Mouse (Mus musculus): ENCODE data around the gene Actrt2. TPM values are rescaled to one million over a fixed set of nuclear protein-coding genes. Genes with fewer than 3 reads are reported as not detected.

Gene Actrt2
- polyA plus RNA-seq, 1 experiment from 2014 or later: not detected

DNA sequence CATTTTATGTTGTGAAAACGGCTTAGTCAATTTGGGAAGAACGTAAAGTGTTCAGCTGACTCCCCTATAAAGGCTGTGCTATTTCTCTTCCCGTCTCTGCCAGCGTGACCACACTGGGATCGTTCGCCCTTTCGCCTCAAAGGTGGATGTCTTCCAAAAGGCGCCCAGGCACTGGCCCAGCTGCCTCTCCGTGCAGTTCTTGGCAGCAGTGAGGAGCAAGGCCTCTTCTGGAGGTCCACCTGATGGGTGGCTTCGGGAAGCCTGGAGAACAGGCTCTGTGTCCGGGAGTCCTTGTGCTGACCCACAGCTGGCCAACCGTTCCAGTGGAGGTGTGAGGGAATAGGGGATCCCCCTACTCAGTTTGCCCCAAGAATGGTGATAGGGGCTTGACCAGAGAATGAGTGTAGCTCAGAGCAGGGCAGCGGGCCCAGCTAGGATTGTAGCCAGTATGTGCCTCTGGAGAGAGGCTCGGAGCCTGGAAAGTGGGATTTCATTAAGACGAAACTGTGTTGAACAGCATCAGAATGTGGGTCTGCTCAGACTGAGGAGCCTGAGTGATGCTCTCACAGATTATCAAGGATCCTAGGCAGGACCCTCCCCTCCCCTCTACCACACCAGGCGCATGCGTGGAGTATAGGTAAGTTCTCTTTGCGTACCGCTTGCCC lies 18.5 kb downstream of the Actrt2 start:
- Histone ChIP-seq H3K4me3 (no peak overlapping the region), H3K27ac (replicated peaks) (no peak overlapping the region), H3K4me1 (replicated peaks) (0 out of 2 replicates have a peak, but pooled peaks cover 5% of the 10 kb centered on the region), H3K9me3 (no peaks in the 10 kb centered on the region), H3K27me3 (peaks cover 34% of the 10 kb centered on the region), H3K36me3 (no peaks in the 10 kb centered on the region), H3K9ac (no peak overlapping the region), H3K4me2 (no peak overlapping the region)
- WGBS: 79% methylated on average over 19 of the region's 19 CpGs
- no peak for ATAC-seq (ENCODE audit: low FRiP score, low read depth)

GRCm38 (mm10) chr4:154642496-154642895 lies 25.2 kb downstream of the Actrt2 start:
- H3K36me3 ChIP-seq: no peaks in the 10 kb centered on the region
- ATAC-seq (ENCODE audit: low FRiP score, low read depth): no peak
- H3K9me3 ChIP-seq: no peaks in the 10 kb centered on the region
- peaks cover 72% of the 10 kb centered on the region for H3K27me3 ChIP-seq
- H3K27ac ChIP-seq (replicated peaks): no peak overlapping the region
- no peak overlapping the region for H3K9ac ChIP-seq
- 4% methylated on average over 6 of the region's 6 CpGs for WGBS
- H3K4me2 ChIP-seq: no peak overlapping the region
- H3K4me1 ChIP-seq (replicated peaks): peaks cover 6% of the 10 kb centered on the region
- H3K4me3 ChIP-seq: no peak overlapping the region

- WGBS: 3% methylated on average over 32 of the region's 32 CpGs
- Histone ChIP-seq H3K9me3 (no peaks in the 10 kb centered on the region), H3K27me3 (peaks cover 75% of the 10 kb centered on the region), H3K9ac (no peak overlapping the region), H3K4me1 (replicated peaks) (peaks cover 16% of the 10 kb centered on the region), H3K27ac (replicated peaks) (no peak overlapping the region), H3K4me2 (no peak overlapping the region), H3K4me3 (no peak overlapping the region), H3K36me3 (no peaks in the 10 kb centered on the region)
- no peak for ATAC-seq (ENCODE audit: low FRiP score, low read depth)
Observed at GRCm38 (mm10) chr4:154641296-154642110, 26.2 kb downstream of the Actrt2 start.

DNA sequence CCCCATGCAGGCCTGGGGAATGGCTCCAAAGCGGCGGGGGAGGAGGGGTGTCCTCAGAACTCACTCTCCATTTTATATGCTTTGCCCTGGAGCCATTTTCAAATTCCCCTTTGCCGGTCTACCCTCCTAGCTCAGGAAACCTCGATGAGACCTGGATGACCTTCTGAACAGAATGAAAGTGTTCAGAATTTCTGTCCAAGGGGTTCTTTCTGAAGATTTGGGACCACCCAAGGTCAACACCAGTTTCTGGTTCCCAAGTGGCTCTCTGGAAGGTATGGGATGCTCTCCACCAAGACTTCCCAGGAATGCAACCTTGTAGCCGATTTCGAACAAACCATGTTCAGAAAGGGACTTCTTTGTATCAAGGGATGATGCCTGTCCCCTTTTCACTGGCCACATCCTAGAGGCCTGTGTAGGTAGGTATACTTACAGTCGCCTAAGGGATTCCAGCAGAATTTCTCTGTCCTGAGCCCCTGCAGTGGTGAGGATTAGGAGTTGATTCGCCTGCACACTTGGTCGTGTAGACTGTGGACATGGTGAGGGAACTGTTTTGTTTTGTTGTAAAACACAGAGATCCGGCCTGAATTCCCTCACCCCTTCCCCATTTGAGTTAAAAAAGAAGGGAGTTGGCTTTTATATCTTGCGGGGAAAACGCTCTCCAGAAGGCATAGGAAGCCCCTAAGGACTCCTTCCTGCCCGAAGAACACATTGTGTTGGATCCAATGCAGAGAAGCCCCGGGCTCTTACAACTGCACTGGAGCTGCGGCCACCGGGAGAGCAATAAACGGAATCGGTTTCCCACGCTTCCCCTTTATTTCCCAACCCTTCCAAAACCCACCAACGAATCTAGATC lies 27.0 kb downstream of the Actrt2 start:
- WGBS: 5% methylated on average over 20 of the region's 20 CpGs
- H3K9ac ChIP-seq: no peak overlapping the region
- no peak overlapping the region for H3K27ac ChIP-seq (replicated peaks)
- H3K27me3 ChIP-seq: peaks cover 76% of the 10 kb centered on the region
- peaks cover 25% of the 10 kb centered on the region for H3K4me1 ChIP-seq (replicated peaks)
- H3K4me2 ChIP-seq: 0 out of 2 replicates have a peak overlapping the region, but pooled peaks have one; percentile 9
- no peak for ATAC-seq (ENCODE audit: low FRiP score, low read depth)
- H3K36me3 ChIP-seq: no peaks in the 10 kb centered on the region
- H3K4me3 ChIP-seq: no peak overlapping the region
- no peaks in the 10 kb centered on the region for H3K9me3 ChIP-seq

DNA sequence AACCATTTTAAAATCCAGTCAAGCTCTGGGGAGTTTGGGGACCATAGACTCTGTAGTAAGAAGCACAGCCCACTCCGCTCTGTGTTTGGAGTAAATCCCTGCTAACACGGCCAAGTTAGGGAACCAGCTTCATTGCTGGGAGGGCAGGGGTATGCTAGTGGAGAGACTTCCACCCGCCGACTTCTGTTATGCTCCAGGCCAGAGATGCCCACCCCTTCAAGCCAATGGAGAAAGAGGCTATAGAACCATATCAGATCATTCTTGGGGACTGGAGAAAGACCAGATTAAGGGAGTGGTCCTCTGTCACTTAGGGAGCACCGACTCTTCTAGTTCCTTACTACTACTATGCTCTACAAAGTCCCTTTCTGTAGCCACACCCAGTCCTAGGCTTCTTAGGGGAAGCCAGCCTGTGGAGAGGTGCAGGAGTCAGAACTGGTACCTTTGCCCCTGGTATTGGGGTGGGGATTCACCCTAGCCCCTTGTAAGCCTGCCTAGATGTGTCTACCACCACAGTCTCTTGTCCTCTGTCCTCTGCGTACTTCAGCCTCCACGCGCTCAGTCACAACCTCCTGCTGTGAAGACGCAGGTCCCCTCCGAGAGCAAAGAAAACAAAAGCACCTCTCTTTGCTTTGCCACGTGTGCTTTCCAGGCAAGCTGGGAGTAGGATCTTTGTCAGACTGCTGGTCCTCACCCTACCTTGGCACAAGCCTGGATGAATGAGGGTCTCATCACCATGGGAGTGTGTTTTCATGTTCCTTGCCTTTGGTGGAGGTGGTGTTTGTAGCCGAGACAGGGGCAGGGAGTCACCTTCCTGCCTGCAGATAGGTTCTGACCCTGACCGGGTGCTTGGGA lies 27.9 kb downstream of the Actrt2 start:
- H3K4me2 ChIP-seq: 0 out of 2 replicates have a peak overlapping the region, but pooled peaks have one; percentile 23
- no peak overlapping the region for H3K4me3 ChIP-seq
- H3K9me3 ChIP-seq: no peaks in the 10 kb centered on the region
- peaks cover 32% of the 10 kb centered on the region for H3K4me1 ChIP-seq (replicated peaks)
- ATAC-seq (ENCODE audit: low FRiP score, low read depth): no peak
- H3K9ac ChIP-seq: no peak overlapping the region
- H3K27me3 ChIP-seq: peaks cover 70% of the 10 kb centered on the region
- 0 out of 2 replicates have a peak overlapping the region, but pooled peaks have one; percentile 23 for H3K27ac ChIP-seq (replicated peaks)
- WGBS: 4% methylated on average over 13 of the region's 13 CpGs
- H3K36me3 ChIP-seq: no peaks in the 10 kb centered on the region

- H3K9ac ChIP-seq: no peak overlapping the region
- 0 out of 2 replicates have a peak overlapping the region, but pooled peaks have one; percentile 23 for H3K27ac ChIP-seq (replicated peaks)
- no peak overlapping the region for H3K4me3 ChIP-seq
- peaks cover 32% of the 10 kb centered on the region for H3K4me1 ChIP-seq (replicated peaks)
- WGBS: 4% methylated on average over 7 of the region's 7 CpGs
- H3K36me3 ChIP-seq: no peaks in the 10 kb centered on the region
- no peaks in the 10 kb centered on the region for H3K9me3 ChIP-seq
- peak overlapping the region; percentile 23; the same call in 1 of the 2 replicates for H3K4me2 ChIP-seq
- ATAC-seq (ENCODE audit: low FRiP score, low read depth): no peak
- H3K27me3 ChIP-seq: peaks cover 71% of the 10 kb centered on the region
Observed at GRCm38 (mm10) chr4:154639126-154639525, 28.5 kb downstream of the Actrt2 start.

GRCm38 (mm10) chr4:154638320-154638886 lies 29.3 kb downstream of the Actrt2 start:
- Histone ChIP-seq H3K27me3 (peaks cover 71% of the 10 kb centered on the region), H3K36me3 (no peaks in the 10 kb centered on the region), H3K4me2 (peak overlapping the region; percentile 60), H3K4me1 (replicated peaks) (peaks cover 32% of the 10 kb centered on the region), H3K4me3 (peak overlapping the region; percentile 42), H3K9me3 (no peaks in the 10 kb centered on the region), H3K9ac (no peak overlapping the region), H3K27ac (replicated peaks) (peak overlapping the region; percentile 79)
- no peak for ATAC-seq (ENCODE audit: low FRiP score, low read depth)
- 9% methylated on average over 15 of the region's 15 CpGs for WGBS

GRCm38 (mm10) chr4:154637468-154638319 lies 30.0 kb downstream of the Actrt2 start:
- 1% methylated on average over 65 of the region's 73 CpGs for WGBS
- peaks cover 71% of the 10 kb centered on the region for H3K27me3 ChIP-seq
- H3K36me3 ChIP-seq: no peaks in the 10 kb centered on the region
- peak overlapping the region; percentile 42 for H3K4me3 ChIP-seq
- H3K4me2 ChIP-seq: peak overlapping the region; percentile 60
- ATAC-seq (ENCODE audit: low FRiP score, low read depth): no peak
- H3K4me1 ChIP-seq (replicated peaks): peaks cover 32% of the 10 kb centered on the region
- H3K27ac ChIP-seq (replicated peaks): peak overlapping the region; percentile 79
- peak overlapping the region; percentile 14 for H3K9ac ChIP-seq
- H3K9me3 ChIP-seq: no peaks in the 10 kb centered on the region

GRCm38 (mm10) chr4:154636721-154637311 lies 30.9 kb downstream of the Actrt2 start, which contains the start of gene Prdm16:
Gene Prdm16, minus strand, starts transcription at chr4:154636873.
- Histone ChIP-seq H3K4me1 (replicated peaks) (peaks cover 32% of the 10 kb centered on the region), H3K4me3 (peak within 1 kb of the TSS; percentile 42)

GRCm38 (mm10) chr4:154636053-154636433 lies 31.6 kb downstream of the Actrt2 start:
- peaks cover 32% of the 10 kb centered on the region for H3K4me1 ChIP-seq (replicated peaks)
- peak overlapping the region; percentile 79 for H3K27ac ChIP-seq (replicated peaks)
- H3K9ac ChIP-seq: peak overlapping the region; percentile 44
- H3K27me3 ChIP-seq: peaks cover 75% of the 10 kb centered on the region
- under 1% methylated on average over 24 of the region's 30 CpGs for WGBS
- no peaks in the 10 kb centered on the region for H3K9me3 ChIP-seq
- H3K4me2 ChIP-seq: peak overlapping the region; percentile 60
- peak; percentile 60 for ATAC-seq (ENCODE audit: low FRiP score, low read depth)
- H3K4me3 ChIP-seq: peak overlapping the region; percentile 42
- no peaks in the 10 kb centered on the region for H3K36me3 ChIP-seq

More at GRCm38 (mm10) chr4:154636721-154637311, 30.9 kb downstream of the Actrt2 start, which contains the start of gene Prdm16:
- H3K4me2 ChIP-seq: peak within 1 kb of the TSS; percentile 60
- H3K36me3 ChIP-seq: no peaks in the 10 kb centered on the region
- H3K27me3 ChIP-seq: peaks cover 68% of the 10 kb centered on the region
- no peaks in the 10 kb centered on the region for H3K9me3 ChIP-seq
- peak; percentile 28; the same call in 1 of the 2 replicates for ATAC-seq (ENCODE audit: low FRiP score, low read depth)
- H3K9ac ChIP-seq: peak within 1 kb of the TSS; percentile 44
- under 1% methylated on average over 47 of the region's 47 CpGs for WGBS
- peak within 1 kb of the TSS; percentile 79 for H3K27ac ChIP-seq (replicated peaks)
